Mouse (Mus musculus): ENCODE results near the gene Etnk1. TPM values are rescaled to one million over a fixed set of nuclear protein-coding genes. Genes with fewer than 3 reads are reported as not detected.

Etnk1 gene
- polyA plus RNA-seq, 1 experiment from 2014 or later, result 34.2 TPM

DNA sequence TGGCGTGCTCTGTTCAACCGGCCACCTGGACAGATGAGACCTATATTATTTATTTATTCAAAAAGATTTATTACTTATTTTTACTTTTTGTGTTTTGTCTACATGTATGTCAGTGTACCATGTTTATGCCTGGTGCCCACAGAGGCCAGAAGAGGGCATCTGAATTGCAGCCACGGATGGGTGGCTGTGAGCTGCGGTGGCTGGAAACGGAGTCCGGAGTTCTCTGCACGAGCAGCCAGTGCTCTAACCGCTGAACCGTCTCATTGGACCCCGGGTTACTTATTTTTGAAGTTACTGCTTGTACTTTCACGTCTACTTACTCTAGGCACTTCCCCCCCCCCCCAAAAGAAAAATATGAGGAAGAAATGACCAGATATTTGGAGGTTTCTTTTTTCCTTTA lies 65.7 kb downstream of the Etnk1 start:
- no peak overlapping the region for H3K27ac ChIP-seq
- no peak for ATAC-seq
- H3K36me3 ChIP-seq, result no peaks in the 10 kb centered on the region
- no peak overlapping the region for H3K4me2 ChIP-seq (replicated peaks)
- H3K27me3 ChIP-seq, result no peaks in the 10 kb centered on the region
- H3K9ac ChIP-seq (replicated peaks), result no peak overlapping the region
- no peaks in the 10 kb centered on the region for H3K9me3 ChIP-seq
- H3K4me1 ChIP-seq (replicated peaks), result no peaks in the 10 kb centered on the region
- no peak overlapping the region for H3K4me3 ChIP-seq (replicated peaks)
- 88% methylated on average over 11 of the region's 11 CpGs for WGBS

- no peak overlapping the region for H3K4me3 ChIP-seq (replicated peaks)
- no peaks in the 10 kb centered on the region for H3K4me1 ChIP-seq (replicated peaks)
- H3K9me3 ChIP-seq, result no peaks in the 10 kb centered on the region
- H3K4me2 ChIP-seq (replicated peaks), result no peak overlapping the region
- H3K36me3 ChIP-seq, result no peaks in the 10 kb centered on the region
- H3K9ac ChIP-seq (replicated peaks), result no peak overlapping the region
- no peak overlapping the region for H3K27ac ChIP-seq
- H3K27me3 ChIP-seq, result no peaks in the 10 kb centered on the region
- WGBS, result 88% methylated on average over 8 of the region's 8 CpGs
- ATAC-seq, result no peak
Measured at GRCm38 (mm10) chr6:143234868-143235267, 67.8 kb downstream of the Etnk1 start.

DNA sequence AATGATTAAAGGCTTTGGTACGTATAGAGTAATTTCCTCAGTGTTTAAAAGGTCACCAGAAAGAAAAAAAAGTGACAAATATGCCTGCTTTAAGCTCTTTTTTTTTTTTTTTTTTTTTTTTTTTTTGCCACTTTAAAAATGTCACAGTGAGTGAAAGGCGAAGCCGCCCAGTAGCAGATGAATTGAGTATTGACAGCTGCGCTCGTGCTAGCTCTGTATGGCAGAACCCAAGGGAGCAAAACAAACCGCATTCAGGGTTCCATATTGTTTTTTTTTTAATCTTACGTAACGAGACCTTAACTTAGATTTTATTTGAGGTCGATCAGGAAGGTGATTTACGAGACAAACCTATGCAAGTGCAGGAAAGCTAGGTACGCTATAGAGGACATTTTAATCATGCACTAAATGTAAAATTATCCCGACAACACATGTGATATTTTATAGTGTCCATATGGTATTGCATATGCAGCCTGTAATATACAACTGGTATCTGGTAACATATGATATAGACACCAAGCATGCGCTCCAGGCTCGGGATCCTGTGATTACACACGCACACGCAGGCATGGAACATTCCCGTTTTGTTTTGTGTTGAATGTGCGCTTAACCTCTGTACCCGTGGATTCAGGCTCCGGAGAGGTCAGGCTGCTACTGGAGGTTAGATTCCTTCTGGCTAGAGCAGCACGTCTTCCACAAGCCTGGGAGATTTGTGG lies 72.5 kb downstream of the Etnk1 start:
- Histone ChIP-seq H3K4me2 (replicated peaks) (no peak overlapping the region), H3K36me3 (no peaks in the 10 kb centered on the region), H3K27me3 (no peaks in the 10 kb centered on the region), H3K27ac (no peak overlapping the region), H3K4me1 (replicated peaks) (no peaks in the 10 kb centered on the region), H3K9ac (replicated peaks) (no peak overlapping the region), H3K4me3 (replicated peaks) (no peak overlapping the region), H3K9me3 (no peaks in the 10 kb centered on the region)
- 77% methylated on average over 21 of the region's 21 CpGs for WGBS
- no peak for ATAC-seq

DNA sequence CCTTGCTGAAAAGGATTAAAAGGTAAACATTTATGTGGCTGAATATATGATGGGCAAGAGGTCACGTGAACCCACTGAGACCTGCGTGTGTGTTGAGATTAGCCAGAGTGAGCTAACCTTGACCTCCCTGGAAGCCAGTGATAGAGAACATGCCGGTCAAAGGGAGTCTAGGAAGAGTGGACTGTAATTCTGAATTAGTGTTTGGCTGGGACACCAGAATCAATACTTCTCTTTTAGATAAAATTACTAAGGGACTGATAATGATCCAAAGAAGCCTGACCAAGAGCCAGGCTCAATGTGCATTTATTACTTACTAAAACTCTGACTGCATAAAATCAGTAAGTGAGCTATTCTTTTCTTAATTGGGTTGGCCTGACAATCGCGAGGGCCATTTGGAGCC lies 76.2 kb downstream of the Etnk1 start:
- Histone ChIP-seq H3K27me3 (no peaks in the 10 kb centered on the region), H3K4me1 (replicated peaks) (no peaks in the 10 kb centered on the region), H3K9me3 (no peaks in the 10 kb centered on the region), H3K9ac (replicated peaks) (no peak overlapping the region), H3K4me2 (replicated peaks) (no peak overlapping the region), H3K27ac (no peak overlapping the region), H3K4me3 (replicated peaks) (no peak overlapping the region), H3K36me3 (no peaks in the 10 kb centered on the region)
- ATAC-seq, result no peak
- WGBS, result 92% methylated on average over 5 of the region's 5 CpGs

DNA sequence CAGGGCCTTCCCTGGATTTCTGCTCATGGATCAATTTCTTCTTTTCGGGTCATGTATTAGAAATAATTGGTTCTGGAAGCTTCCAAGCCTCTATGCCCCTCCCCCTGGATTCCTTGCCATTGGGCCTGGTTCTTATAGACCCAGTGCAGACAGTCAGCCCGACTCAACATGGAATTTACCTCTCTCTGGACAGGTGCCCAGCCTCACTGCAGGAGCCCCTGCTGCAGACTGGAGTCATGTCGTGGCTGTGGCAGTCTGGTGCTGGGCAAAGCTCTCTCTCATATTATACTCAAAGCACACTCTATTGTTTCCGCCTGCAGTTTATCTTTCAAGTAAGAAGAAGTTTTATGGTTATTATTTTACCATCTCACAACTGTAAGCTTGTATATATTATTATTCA lies 90.9 kb downstream of the Etnk1 start:
- Histone ChIP-seq H3K9me3 (no peaks in the 10 kb centered on the region), H3K27me3 (no peaks in the 10 kb centered on the region), H3K4me2 (replicated peaks) (no peak overlapping the region), H3K4me1 (replicated peaks) (peaks cover 35% of the 10 kb centered on the region), H3K36me3 (no peaks in the 10 kb centered on the region), H3K9ac (replicated peaks) (no peak overlapping the region), H3K4me3 (replicated peaks) (no peak overlapping the region), H3K27ac (no peak overlapping the region)
- 80% methylated on average over 4 of the region's 4 CpGs for WGBS
- no peak for ATAC-seq

- Histone ChIP-seq H3K9ac (replicated peaks) (no peak overlapping the region), H3K27ac (peak overlapping the region; percentile 57), H3K4me3 (replicated peaks) (0 out of 2 replicates have a peak overlapping the region, but pooled peaks have one; percentile 16), H3K9me3 (no peaks in the 10 kb centered on the region), H3K36me3 (no peaks in the 10 kb centered on the region), H3K4me1 (replicated peaks) (peaks cover 35% of the 10 kb centered on the region), H3K27me3 (no peaks in the 10 kb centered on the region), H3K4me2 (replicated peaks) (peak overlapping the region; percentile 47)
- WGBS, result 27% methylated on average over 17 of the region's 17 CpGs
- ATAC-seq, result peak; percentile 88
Measured at GRCm38 (mm10) chr6:143259169-143259629, 92.2 kb downstream of the Etnk1 start.

DNA sequence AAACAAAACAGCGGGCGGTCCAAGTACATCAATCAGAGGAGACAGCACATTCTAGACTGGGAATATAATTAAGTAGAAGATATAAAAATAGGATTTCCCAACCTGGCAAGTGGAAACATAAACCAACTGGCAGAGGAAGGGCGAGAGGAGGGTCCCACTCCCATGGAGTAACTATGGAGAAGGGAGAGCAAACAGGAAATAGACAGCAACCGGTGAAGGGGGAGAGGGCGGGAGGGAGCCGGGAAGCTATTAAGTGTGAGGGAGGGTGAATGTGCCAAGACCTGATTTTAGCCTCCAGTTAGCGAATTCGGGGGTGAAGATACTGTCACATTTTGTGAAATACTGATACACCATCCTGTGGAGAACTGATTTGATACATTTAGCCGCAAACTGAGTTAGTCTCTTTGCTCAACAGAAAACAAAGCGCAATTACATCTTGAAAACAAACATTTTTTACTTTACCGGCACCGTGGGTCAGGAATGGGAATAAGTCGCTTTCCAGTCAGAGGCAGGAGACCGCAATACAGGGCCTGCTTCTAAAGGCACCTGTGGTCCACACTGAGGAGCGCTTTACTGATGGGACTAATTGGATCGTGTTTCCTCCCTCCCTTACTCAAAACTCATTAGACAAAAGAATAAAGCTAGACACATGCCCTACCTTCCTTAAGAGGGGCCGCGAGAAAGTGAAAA lies 93.0 kb downstream of the Etnk1 start:
- Histone ChIP-seq H3K4me1 (replicated peaks) (peaks cover 35% of the 10 kb centered on the region), H3K27me3 (no peaks in the 10 kb centered on the region), H3K9ac (replicated peaks) (no peak overlapping the region), H3K9me3 (no peaks in the 10 kb centered on the region), H3K4me3 (replicated peaks) (no peak overlapping the region), H3K27ac (peak overlapping the region; percentile 57; the same call in 1 of the 2 replicates), H3K4me2 (replicated peaks) (peak overlapping the region; percentile 47), H3K36me3 (no peaks in the 10 kb centered on the region)
- WGBS, result 57% methylated on average over 18 of the region's 18 CpGs
- 0 out of 2 replicates have a peak, but pooled peaks have one; percentile 38 for ATAC-seq

- Histone ChIP-seq H3K4me3 (replicated peaks) (no peak overlapping the region), H3K4me2 (replicated peaks) (peak overlapping the region; percentile 47), H3K27me3 (no peaks in the 10 kb centered on the region), H3K9me3 (no peaks in the 10 kb centered on the region), H3K4me1 (replicated peaks) (peaks cover 35% of the 10 kb centered on the region), H3K27ac (no peak overlapping the region), H3K9ac (replicated peaks) (no peak overlapping the region), H3K36me3 (no peaks in the 10 kb centered on the region)
- no peak for ATAC-seq
- 37% methylated on average over 14 of the region's 14 CpGs for WGBS
Measured at GRCm38 (mm10) chr6:143260560-143261288, 93.7 kb downstream of the Etnk1 start.

- no peak overlapping the region; the same call in 1 of the 2 replicates for H3K27ac ChIP-seq
- 44% methylated on average over 8 of the region's 8 CpGs for WGBS
Measured at GRCm38 (mm10) chr6:143261289-143261665, 94.3 kb downstream of the Etnk1 start.

DNA sequence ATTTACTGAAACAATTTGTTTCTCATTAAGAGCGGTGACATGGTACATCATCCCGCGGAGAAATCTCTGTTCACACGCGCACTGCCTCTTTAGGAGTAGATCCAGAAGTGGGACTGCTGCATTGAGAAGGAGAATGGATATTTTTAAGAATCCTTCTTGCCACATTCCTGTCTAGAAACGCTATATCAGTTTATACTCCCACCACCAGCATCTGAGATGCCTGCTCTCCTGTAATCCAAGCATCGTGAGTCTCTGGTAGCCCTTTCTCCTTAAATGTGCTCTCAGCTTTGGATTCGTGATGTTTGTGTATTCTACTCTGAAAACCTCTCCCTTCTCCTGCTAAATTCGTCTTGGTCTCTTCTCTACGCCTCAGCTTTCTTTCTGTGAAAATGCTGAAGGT lies 98.5 kb downstream of the Etnk1 start:
- no peak overlapping the region for H3K27ac ChIP-seq
- no peaks in the 10 kb centered on the region for H3K36me3 ChIP-seq
- no peaks in the 10 kb centered on the region for H3K27me3 ChIP-seq
- no peak overlapping the region for H3K4me3 ChIP-seq (replicated peaks)
- H3K9ac ChIP-seq (replicated peaks), result no peak overlapping the region
- H3K4me1 ChIP-seq (replicated peaks), result peaks cover 10% of the 10 kb centered on the region
- WGBS, result 91% methylated on average over 10 of the region's 10 CpGs
- H3K9me3 ChIP-seq, result no peaks in the 10 kb centered on the region
- no peak overlapping the region for H3K4me2 ChIP-seq (replicated peaks)
- ATAC-seq, result no peak

More at GRCm38 (mm10) chr6:143261289-143261665, 94.3 kb downstream of the Etnk1 start:
- H3K4me3 ChIP-seq (replicated peaks), result no peak overlapping the region
- H3K4me2 ChIP-seq (replicated peaks), result no peak overlapping the region
- H3K9ac ChIP-seq (replicated peaks), result no peak overlapping the region
- H3K9me3 ChIP-seq, result no peaks in the 10 kb centered on the region
- H3K4me1 ChIP-seq (replicated peaks), result peaks cover 35% of the 10 kb centered on the region
- no peaks in the 10 kb centered on the region for H3K27me3 ChIP-seq
- no peaks in the 10 kb centered on the region for H3K36me3 ChIP-seq
- ATAC-seq, result peak; percentile 43

- Histone ChIP-seq H3K4me2 (replicated peaks) (no peak overlapping the region), H3K27ac (no peak overlapping the region), H3K9ac (replicated peaks) (no peak overlapping the region), H3K9me3 (no peaks in the 10 kb centered on the region), H3K4me3 (replicated peaks) (no peak overlapping the region), H3K4me1 (replicated peaks) (no peaks in the 10 kb centered on the region), H3K36me3 (no peaks in the 10 kb centered on the region), H3K27me3 (no peaks in the 10 kb centered on the region)
- no peak for ATAC-seq
- 57% methylated on average over 3 of the region's 3 CpGs for WGBS
Measured at GRCm38 (mm10) chr6:143279222-143279621, 112.2 kb downstream of the Etnk1 start.
